Mouse (Mus musculus) kidney, adult 9 months (tissue): ENCODE measurements around the gene Kctd13.

ENCODE experiments used
- DNase-seq: peaks from one replicate; pipeline ENCODE4 v3.0.0; 2022

The Kctd13 gene

DNA sequence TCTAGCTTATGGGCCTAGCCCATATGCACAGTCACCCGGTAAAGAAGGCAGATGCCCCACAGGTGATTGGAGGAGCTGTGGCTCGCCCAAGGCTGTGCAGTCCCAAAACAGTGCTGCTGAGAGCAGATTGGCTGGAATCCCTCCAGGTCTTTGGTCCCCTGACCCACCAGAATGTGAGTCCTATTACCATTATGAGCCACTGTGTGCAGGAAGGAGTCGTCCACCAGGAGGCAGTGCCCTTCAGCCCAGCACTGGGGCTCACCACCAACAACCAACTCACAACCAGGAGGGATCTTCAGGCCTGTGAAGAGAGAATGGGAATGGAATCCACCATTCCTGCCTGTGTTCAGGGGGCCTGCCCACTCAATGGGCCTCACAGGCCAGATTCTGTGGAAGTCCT, 17.9 kb downstream of the Kctd13 start:
- peak; percentile 36 for DNase-seq

DNA sequence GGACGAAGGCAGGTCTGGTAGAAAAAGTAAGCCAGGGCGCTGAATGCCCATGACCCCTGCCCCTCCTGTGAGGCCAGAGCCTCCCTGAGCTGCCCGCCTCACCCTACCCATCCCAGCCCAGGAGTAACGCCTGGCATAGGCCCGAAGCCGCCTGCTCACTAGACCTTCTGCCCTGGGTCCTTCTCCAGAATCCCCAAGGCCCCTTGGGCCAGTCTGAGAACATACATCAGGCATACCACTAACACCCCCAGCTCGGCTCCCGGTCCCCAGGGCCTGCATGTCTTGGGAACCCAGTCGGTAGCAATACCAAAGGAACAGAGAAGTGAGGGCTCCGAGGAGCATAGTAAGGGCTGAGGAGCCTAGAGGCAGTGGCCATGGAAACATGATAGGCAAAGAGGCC, 19.9 kb downstream of the Kctd13 start:
- DNase-seq, result no peak

DNA sequence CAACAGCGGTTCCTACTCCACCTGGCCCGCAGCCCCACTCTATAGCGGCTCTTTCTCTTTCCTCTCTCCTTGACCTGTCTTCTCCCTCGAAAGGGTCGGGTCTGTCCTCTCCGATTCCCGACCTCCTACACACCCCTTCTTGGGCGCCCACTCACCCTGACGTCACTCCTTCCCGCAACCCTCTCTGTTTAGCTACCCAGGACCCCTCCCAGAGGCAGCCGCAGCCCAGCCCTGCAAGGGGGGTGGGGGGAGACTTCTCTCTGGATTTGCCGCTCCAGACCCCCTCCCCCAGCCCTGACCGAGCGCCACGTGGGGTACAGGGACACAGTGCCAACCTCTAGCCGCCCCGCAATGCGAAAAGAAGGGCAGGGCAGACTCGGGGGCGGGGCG, 20.7 kb downstream of the Kctd13 start, which contains the start of gene Asphd1:
Asphd1 (minus strand) TSS at position 180 of the 390 bp plus-strand sequence.
- peak; percentile 24 for DNase-seq

DNA sequence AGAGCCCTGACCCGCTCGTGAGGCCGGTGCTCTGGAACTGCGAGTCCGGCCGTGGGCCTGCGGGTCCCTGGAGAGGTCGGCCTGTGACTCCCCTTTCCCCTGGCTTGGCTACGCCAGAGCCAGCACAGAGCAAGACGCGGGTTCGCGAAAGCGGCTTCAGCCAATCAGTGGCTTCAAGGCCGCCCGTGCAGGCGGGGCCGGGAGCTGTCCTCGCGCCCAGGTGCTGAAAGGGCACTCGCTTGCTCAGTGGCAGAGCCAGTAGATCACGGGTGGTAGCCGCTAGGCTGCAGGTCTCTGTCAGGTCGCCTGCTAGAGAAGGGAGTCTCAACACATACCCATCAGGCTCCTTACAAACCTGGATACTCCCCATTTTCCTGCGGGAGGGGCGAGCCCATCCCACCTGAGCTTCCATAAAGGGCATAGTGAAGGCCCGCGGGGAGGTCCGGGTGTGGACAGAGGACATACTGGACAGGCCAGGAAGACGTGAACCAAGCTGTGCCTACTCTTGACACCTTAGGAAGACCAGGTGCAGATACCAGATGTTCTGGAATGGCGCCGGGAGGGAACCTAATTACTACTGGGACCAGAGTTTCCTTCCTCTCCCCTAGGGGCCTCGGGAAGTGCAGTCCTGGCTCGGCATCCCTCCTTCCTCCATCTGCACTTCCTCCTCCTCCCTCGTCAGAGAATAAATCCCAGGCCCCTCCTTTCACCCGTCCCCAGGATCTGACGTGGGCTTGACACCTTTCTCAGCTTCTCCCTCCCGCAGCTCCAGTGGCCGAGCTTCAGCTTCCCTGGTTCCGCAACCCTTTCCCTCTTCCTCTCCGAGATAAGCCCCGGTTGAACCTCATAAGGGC, 21.3 kb downstream of the Kctd13 start, which contains the start of gene Sez6l2:
Sez6l2 (plus strand) TSS at position 771 of the 854 bp plus-strand sequence.
- peak; percentile 84 for DNase-seq

DNA sequence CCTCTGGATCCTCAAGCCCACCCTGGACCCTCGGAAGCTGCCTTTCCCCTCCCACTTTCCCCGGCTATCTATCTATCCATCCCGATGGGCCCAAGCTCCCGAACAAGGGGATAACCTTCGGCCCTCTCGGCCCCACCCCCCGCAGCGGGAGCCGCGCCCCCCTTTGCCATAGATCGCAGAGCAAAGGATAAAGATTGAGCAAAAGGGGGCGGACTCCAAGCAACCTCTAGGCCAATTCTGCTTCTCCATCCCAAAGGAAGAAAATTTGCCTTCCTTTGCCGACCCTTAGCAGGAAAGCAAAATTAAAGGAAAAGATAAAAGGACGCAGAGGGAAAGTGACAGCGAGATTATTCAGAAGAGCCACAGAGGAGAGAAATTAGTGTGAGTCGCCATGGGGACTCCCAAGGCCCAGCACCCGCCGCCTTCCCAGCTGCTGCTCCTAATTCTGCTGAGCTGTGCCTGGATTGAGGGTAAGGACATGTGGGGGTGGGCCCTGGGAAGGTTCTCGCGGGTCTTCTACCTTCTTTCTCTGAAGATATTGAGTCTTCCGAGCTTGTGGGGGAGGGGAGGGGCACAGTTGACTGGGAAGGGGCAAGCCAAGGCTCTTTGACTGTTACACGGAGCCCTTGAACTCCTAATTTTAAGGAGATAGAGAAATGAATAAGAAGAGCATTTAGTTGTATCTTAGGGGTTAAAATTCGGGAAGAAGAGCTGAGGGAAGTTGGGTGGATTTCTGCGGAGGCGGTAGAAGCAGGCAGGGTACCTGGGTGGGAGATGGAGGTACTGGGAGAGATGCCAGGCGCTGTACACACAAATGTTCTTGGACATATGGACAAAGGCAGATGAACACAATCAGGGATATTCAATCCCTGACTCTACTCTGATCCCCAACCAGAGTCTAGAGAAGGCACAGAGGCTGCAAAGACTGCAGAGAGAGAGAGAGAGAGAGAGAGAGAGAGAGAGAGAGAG, 22.3 kb downstream of the Kctd13 start:
- DNase-seq, result no peak

DNA sequence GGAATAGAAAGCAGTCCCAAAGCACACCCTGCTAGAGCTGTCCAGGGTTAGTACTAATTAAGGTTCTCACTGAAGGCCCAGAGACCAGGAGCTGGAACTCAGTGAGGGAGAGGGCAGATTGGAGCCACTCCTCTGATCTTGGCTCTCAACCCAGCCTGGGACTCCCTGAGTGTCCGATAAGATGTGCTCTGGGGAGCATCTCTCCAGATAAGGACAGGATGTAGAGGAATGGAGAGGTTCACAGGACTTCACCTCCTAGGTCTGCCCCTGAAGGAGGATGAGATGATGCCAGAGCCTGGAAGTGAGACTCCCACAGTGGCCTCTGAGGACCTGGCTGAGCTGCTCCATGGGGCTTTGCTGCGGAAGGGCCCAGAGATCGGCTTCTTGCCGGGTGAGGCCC, 23.1 kb downstream of the Kctd13 start:
- DNase-seq, result no peak

DNA sequence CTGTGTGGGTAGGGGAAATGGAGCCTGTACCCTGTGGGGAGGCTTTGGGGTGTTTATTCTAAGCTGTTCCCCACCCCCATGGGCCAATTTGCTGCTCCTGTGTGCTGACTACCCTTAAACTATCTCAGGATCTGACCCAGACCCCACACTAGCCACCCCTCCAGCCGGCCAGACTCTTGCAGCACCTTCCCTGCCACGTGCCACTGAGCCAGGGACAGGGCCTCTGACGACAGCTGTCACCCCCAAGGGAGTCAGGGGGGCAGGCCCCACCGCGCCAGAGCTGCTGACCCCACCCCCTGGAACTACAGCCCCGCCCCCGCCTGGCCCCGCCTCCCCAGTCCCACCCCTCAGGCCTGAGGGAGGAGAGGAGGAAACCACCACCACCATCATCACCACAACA, 24.0 kb downstream of the Kctd13 start:
- no peak for DNase-seq

DNA sequence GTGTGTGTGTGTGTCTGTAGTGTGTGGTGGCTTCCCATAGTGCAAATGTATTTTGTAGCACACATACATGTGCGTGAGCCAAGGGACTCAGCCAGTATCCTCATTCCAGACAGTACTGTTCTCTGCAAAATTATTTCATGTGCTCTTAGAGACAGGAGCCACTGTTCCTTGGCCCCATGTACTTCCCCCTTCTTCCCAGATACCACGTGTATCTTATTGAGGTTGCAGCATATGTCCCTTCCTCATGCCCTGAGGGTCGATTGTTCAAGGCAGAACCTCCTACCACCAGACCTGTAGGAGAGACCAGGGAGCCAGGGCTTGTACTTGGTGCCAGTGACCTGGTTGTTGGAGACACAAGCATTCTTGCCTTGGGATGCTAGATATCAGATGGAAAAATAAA, 26.4 kb downstream of the Kctd13 start:
- DNase-seq, result no peak

DNA sequence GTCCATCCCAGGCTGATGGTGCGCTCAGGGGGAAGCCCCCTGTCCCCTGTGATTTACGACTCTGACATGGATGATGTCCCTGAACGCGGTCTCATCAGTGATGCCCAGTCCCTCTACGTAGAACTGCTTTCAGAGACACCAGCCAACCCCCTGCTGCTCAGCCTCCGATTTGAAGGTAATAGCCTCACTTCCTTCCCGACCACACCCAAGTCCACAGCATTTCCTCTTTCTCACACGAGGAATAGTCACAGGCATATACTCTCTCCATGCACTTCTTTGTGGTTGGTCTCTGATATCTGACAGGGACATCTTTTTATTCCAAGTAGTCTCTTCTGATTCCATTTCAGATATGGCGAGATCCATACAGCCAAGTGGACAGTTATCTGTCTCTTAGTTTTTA, 31.1 kb downstream of the Kctd13 start:
- no peak for DNase-seq

DNA sequence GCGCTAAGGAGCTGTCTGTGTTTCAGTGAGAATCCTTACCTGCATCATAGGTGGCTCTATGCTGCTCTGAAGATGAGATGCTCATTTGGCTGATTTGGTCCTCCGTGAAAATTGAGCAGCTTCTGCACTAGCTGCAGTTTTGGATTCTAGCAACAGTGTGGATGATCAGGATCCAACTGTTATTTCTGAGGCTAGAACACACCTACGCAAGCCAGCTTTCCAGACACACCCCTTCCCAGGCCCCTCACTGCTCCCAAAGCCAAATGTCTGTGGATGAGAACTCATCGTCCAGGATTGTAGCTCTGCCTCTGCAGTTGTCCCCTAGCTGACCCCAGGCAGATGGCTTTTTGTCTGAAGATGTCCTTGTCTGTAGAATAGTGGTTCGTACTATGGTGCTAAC, 32.4 kb downstream of the Kctd13 start:
- DNase-seq, result no peak

DNA sequence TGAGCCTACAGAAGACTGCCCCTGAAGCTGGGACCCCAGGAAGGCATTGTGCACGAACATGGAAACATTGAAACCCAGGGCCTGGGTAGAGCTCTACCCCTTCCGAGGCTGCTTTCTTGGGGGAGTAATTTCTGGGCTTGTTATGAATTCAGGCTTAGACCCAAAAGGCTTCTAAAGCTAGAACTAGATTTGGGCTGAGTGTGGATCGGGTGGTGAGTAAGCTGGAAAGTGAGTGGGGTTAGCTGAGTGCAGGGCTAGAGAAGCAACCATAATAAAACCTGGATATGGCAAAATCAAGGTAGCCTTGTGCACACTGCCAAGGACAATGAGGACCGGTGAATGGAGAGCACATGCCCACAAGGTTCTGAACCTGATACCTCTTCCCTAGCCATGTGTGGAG, 33.3 kb downstream of the Kctd13 start:
- DNase-seq, result no peak

DNA sequence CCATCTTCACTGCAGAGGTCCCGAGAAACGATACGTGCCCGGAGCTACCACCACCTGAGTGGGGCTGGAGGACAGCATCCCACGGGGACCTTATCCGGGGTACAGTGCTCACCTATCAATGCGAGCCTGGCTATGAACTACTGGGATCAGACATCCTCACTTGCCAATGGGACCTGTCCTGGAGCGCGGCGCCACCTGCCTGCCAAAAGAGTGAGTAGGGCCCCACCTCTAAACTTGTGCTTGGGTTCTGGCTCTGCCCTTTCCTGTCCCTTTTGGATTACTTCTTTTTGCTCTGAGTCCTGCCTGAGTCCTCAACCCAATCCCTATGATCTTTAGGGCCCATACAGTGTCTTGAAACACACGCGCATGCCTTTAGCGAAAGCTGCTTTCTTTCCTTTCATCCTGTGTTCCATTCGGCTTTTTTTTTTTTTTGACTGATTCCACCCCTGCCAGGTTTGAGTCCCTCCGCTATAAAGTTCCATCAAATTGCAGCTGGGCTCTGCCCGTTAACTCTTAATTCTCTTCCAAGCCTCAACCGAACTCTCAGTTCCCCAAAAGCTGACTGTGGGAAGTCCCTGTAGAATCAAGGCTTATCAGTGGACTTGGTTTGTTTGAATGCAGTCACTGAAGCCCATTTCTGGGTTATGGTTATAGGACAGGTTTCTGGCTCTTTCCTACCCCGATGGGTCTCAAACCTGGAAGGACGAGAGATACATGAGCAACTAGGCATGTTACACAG, 35.0 kb downstream of the Kctd13 start:
- peak; percentile 75 for DNase-seq

DNA sequence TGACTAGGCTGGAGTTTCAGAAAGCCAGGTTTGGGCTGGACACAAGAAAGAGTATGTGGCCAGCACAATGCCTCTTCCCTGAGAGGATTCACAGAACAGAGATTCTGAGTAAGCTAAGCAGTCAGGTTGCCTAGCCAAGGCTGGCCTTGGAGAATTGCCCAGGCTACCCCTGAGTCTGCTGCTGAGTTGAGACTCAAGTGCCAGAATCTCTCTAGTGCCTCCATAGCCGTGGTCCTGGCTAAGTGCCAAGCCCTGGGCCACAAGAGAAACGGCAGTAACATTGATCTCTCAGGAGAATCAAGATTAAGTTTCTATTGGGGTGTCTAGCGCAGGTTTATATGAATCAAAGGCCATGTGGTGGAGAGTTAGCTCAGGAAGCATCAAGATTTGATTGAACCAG, 36.9 kb downstream of the Kctd13 start:
- DNase-seq, result no peak

DNA sequence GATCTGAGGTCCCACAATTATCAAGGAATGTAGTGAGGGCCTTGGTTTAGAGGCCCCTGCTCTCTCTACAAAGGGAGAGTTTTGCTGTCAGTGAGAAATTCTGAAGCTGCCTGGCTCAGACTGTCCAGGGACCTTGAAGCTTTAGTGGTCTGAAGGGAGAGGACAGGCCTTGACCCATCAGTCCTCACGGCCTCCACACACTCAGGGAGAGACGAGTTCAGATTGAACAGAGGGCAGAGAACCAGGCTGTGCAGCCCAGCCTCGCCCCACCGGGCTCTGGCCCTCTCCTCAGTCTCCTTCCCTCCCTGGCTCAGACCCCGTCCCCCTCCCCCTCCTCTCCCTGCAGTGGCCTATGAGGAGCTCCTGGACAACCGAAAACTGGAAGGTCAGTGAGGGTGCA, 38.7 kb downstream of the Kctd13 start:
- no peak for DNase-seq

DNA sequence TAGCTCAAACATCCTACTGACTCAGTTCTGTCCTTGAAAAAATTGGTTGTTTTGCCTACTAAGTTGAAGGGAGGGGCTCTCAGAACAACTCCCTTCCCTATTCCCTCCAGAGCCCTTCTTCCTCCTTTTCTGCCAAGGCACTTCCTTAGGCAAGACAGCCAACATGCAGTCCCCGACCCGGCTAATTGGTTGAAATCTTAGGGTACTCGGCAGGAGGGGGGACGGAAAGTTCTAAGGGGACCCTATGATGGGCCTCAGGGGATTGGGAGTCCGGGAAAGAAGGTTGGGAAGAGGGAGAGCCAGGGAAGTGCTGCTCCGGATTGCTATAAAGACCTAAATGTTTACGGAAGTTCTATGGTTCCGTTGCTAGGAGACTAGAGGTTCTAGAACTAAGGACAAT, 46.8 kb downstream of the Kctd13 start:
- DNase-seq, result no peak

DNA sequence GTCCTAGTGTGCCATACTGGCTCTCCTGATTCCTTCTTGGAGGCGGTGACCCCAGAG, 47.0 kb downstream of the Kctd13 start, which contains the start of gene Cdipt:
Cdipt (plus strand) TSS at position 22 of the 57 bp plus-strand sequence.
- DNase-seq, result no peak

DNA sequence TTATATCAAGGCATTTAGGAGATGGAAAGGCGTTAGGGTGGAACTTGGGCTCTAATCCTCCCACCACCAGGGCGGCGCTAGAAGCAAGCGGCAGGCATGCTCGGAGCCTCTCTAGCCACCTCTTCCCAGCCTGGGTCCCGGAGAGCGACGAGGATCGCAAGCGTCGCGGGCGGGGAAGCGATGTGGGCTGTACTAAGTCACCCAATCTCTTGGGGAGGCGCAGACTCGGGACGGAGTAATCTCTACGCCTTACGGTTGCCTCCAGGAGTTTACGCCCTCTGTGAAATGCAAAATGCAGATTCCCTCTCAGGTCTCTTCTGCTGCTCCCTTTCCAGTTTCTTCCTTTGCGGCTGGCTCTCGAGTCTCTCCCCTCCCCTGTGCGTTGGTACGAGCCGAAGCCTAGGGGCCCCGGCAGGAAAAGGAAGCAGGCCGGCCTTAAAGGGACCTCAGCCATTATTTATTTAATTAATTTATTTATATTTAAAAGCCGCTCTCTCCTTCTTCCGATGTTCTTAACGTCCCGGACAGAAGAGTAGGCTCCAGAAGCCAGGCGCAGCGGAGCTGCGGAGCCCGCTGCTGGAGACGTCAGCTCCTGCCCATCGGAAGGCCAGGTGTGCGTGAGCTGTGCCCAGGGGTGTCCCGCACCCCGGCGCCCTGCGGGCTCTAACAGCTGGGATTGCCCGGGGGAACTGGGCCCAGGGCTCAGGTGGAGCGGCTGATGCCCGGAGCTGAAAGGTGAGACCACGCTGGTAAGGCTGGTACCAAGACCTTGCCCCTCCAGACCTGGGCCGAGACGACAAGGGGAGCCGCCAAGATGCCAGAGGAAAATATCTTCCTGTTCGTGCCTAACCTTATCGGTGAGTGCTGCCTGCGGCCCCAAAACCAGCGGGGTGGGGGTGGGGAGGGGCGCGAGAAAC, 47.5 kb downstream of the Kctd13 start, which contains the start of gene Cdiptos:
Cdiptos (minus strand) TSS at position 149 of the 917 bp plus-strand sequence.
- DNase-seq, result peak; percentile 97

DNA sequence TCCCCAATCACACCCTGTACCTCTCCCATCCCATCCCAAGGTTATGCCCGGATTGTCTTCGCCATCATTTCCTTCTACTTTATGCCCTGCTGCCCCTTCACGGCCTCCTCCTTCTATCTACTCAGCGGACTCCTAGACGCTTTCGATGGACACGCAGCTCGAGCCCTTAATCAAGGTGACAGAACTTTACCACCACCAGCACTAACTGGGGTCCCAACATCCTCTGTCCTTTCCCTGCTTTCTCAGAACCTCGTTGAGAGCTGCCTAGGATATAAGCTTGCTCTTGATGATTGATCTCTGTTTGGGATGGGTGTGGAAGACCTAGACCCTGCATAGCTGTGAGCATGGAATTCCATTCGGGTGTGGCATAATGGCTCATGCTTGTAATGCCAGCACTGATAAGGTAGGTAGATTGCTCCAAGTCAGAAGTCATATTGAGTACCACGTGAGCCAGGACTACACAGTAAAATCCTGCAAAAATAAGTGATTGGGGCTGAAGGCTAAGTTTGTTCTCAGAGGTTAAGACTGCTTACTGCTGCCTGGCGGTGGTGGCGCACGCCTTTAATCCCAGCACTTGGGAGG, 48.3 kb downstream of the Kctd13 start:
- peak; percentile 23 for DNase-seq

DNA sequence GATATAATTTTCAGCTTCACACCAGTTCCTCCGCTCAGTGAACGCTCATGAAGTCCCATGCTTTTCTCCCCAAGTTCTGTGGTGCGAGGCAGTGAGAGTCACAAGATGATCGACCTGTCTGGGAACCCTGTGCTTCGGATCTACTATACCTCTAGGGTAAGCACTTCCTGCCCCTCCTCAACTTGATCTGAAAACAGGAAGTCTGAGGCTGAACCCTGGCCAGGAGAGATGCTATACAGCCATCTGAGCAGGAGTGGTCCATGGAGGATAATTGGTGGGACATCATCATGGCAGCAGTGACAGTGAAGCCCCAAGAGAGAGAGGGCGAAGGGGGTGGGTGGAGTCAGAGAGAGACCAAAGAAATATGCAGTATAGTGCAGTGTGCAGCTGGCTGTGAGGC, 50.2 kb downstream of the Kctd13 start:
- no peak for DNase-seq

DNA sequence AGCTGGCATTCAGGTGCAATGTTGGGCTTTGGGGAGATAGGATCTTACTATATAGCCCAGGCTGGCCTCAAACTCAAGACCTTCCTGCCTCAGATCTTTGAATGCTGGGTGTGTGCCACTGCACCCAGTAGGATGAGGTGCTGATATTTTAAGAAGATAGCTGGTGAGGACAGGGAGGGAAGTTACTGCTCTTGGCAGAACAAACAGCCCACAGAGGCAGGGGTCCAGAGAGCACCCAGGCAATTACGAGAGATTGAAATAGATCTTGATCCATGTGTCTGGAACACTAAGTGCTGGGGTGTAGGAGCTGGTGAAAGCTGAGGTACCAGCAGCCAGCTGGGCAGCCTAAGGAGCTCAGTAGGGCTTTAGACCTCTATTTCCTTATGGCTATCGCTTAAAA, 52.9 kb downstream of the Kctd13 start:
- no peak for DNase-seq

DNA sequence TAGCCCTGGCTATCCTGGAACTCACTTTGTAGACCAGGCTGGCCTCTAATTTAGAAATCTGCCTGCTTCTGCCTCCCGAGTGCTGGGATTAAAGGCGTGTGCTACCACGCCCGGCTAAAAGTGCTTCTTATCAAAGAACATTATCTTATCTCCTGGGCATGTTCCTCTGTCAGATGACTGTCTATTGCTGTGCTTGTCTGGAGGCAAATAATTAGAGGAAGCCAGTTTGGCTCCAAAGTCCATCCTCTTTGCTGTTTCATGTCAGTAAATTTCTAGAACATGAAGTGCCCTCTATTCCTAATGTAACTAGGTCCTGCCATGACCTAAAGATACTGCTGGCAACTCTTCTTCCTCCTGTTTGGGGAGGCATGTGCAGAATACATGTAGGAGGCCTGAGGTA, 53.4 kb downstream of the Kctd13 start:
- no peak for DNase-seq

DNA sequence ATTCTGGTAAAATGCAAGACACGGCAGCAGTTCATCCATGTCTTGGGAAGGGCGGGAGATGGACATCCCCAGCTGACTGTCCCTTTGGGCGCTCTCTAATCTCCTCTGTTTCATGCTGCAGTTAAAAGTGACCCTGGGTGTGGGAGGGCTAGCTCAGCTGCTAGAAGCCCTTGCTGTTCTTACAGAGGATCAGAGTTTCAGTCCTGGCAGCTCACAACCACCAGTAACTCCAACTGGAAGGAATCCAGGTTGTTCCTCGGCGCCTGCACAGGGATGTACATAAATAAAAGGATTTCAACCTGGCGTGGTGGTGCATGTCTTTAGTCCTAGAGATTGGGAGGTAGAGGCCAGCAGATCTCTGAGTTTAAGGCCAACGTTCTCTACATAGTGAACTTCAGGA, 54.4 kb downstream of the Kctd13 start:
- DNase-seq, result no peak
